Mouse (Mus musculus) olfactory bulb, adult 2 months (tissue): ENCODE measurements around the gene Ipo9.

Experiments used
- CTCF ChIP-seq: fragments of 200-500 bp; IDR thresholded peaks from 2 replicates; pipeline ENCODE4 v1.5.1; 2012; ENCODE audit warnings: low read depth, mild to moderate bottlenecking, low read length, moderate library complexity; ENCODE audit not compliant: insufficient read depth
- POLR2A ChIP-seq: fragments of 200-500 bp; IDR thresholded peaks from 2 replicates; pipeline ENCODE4 v1.6.1; 2012; ENCODE audit warnings: mild to moderate bottlenecking, low read depth, low read length, moderate library complexity; ENCODE audit not compliant: insufficient read depth

DNA sequence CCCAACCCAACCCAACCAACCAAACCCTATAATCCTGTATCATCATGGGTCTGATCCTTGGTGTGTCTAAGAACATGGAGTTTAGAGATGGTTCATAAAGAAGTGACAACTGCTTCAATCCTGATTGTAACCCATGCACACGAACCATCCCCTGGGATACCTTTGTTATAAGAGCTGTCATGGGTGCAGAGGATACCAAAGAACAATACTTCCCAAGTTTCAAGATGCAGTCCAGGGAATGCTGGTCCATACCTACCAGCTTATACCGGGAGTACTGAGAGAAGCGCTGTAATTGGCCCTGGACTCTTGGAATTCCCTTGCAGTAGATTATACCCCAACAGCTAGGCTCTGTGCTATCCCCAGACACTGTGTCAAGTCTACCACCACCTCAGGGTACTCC is 11.6 kb upstream of the Ipo9 start:
- no peak for TF ChIP-seq POLR2A
- TF ChIP-seq CTCF: no peak
